Mouse (Mus musculus) CH12.LX (cell line): ENCODE measurements around the gene Tcf7l1. TPM values are rescaled to one million over a fixed set of nuclear protein-coding genes. Genes with fewer than 3 reads are reported as not detected.

Experiments used
- DNase-seq: peaks from one replicate; pipeline ENCODE4 v3.0.0-alpha.2; 2013; ENCODE audit errors: extremely low read depth
- H3K27ac ChIP-seq: 2 replicates; pipeline ENCODE4 v1.5.1; 2012; ENCODE audit warnings: low read depth, mild to moderate bottlenecking, control low read depth, moderate library complexity; ENCODE audit not compliant: insufficient read depth
- H3K27me3 ChIP-seq: replicated peaks from 2 replicates; pipeline ENCODE3; 2012; ENCODE audit warnings: inconsistent platforms
- H3K36me3 ChIP-seq, 2 experiments: replicated peaks in 1 of 2; 2 replicates each; pipeline versions ENCODE3 to v1.6.1; 2012; ENCODE audit warnings: inconsistent platforms in 1 of 2, low read length in 1 of 2, mild to moderate bottlenecking in 1 of 2, mixed read lengths in 1 of 2, moderate library complexity in 1 of 2; ENCODE audit not compliant: control insufficient read depth in 1 of 2, insufficient read depth in 1 of 2
- H3K4me1 ChIP-seq, 2 experiments: 2 replicates each; pipeline ENCODE4 v1.6.1; 2012; ENCODE audit warnings: inconsistent platforms in 1 of 2, moderate library complexity in 1 of 2; ENCODE audit not compliant: insufficient read depth in 2 of 2, control insufficient read depth in 1 of 2
- H3K4me2 ChIP-seq: 2 replicates; pipeline ENCODE4 v1.6.1; 2012; ENCODE audit warnings: low read depth, mild to moderate bottlenecking, control low read depth; ENCODE audit not compliant: poor library complexity, insufficient read depth, severe bottlenecking
- H3K4me3 ChIP-seq, 3 experiments: fragments of 150-350 bp in 1 of 3; sonication (generic) in 1 of 3; replicated peaks in 1 of 3; 2 replicates each; pipeline versions ENCODE3 to v1.5.1; 2011 to 2012; ENCODE audit warnings: low read depth in 2 of 3, low read length in 2 of 3, mild to moderate bottlenecking in 2 of 3, moderate library complexity in 2 of 3, control low read depth in 1 of 3, improper control_type of control experiment in 1 of 3, inconsistent platforms in 1 of 3, mixed read lengths in 1 of 3; ENCODE audit not compliant: poor library complexity in 1 of 3
- H3K79me2 ChIP-seq: replicated peaks from 2 replicates; pipeline ENCODE4 v1.6.1; 2012; ENCODE audit warnings: mild to moderate bottlenecking, moderate library complexity; ENCODE audit not compliant: control insufficient read depth, poor library complexity, insufficient read depth, severe bottlenecking; ENCODE audit errors: extremely low read depth
- H3K9ac ChIP-seq: 2 replicates; pipeline ENCODE4 v1.6.1; 2012; ENCODE audit warnings: low read depth, mild to moderate bottlenecking, control low read depth, moderate library complexity; ENCODE audit not compliant: insufficient read depth
- H3K9me3 ChIP-seq: replicated peaks from 2 replicates; pipeline ENCODE3; 2012; ENCODE audit warnings: low read length, inconsistent platforms, mixed read lengths
- BHLHE40 ChIP-seq: IDR thresholded peaks from 2 replicates; pipeline ENCODE4 v1.6.1; 2011; ENCODE audit warnings: mild to moderate bottlenecking, low read depth, low read length, improper control_type of control experiment
- CHD1 ChIP-seq: IDR thresholded peaks from 2 replicates; pipeline ENCODE4 v1.6.1; 2012; ENCODE audit warnings: low read depth, low read length, improper control_type of control experiment, inconsistent platforms
- E2F4 ChIP-seq: IDR thresholded peaks from 2 replicates; pipeline ENCODE4 v1.6.1; 2011; ENCODE audit warnings: low read depth, low read length, improper control_type of control experiment; ENCODE audit not compliant: insufficient replicate concordance
- ELF1 ChIP-seq: IDR thresholded peaks from 2 replicates; pipeline ENCODE4 v1.6.1; 2014; ENCODE audit warnings: low read depth, mild to moderate bottlenecking, inconsistent platforms, low read length, improper control_type of control experiment
- EP300 ChIP-seq: IDR thresholded peaks from 2 replicates; pipeline ENCODE4 v1.6.1; 2011; ENCODE audit warnings: low read length, improper control_type of control experiment
- ETS1 ChIP-seq: conservative IDR thresholded peaks from 2 replicates; pipeline ENCODE4 v1.6.1; 2012; ENCODE audit warnings: low read depth, mild to moderate bottlenecking, inconsistent platforms, low read length, improper control_type of control experiment, moderate library complexity
- GABPA ChIP-seq: IDR thresholded peaks from 2 replicates; pipeline ENCODE4 v1.6.1; 2012; ENCODE audit warnings: low read depth, low read length, improper control_type of control experiment, inconsistent platforms; ENCODE audit not compliant: insufficient replicate concordance
- HCFC1 ChIP-seq: IDR thresholded peaks from 2 replicates; pipeline ENCODE4 v1.6.1; 2012; ENCODE audit warnings: low read depth, mild to moderate bottlenecking, inconsistent platforms, low read length, improper control_type of control experiment
- IRF4 ChIP-seq: IDR thresholded peaks from 2 replicates; pipeline ENCODE4 v1.6.1; 2014; ENCODE audit warnings: low read depth, mild to moderate bottlenecking, inconsistent platforms, low read length, improper control_type of control experiment
- JUN ChIP-seq: IDR thresholded peaks from 2 replicates; pipeline ENCODE4 v1.6.1; 2011; ENCODE audit warnings: low read depth, mild to moderate bottlenecking, low read length, improper control_type of control experiment, moderate library complexity; ENCODE audit not compliant: insufficient read depth
- JUND ChIP-seq: conservative IDR thresholded peaks from 2 replicates; pipeline ENCODE4 v1.6.1; 2011; ENCODE audit warnings: low read depth, low read length, improper control_type of control experiment
- MYC ChIP-seq: IDR thresholded peaks from 2 replicates; pipeline ENCODE4 v1.6.1; 2011; ENCODE audit warnings: low read depth, mild to moderate bottlenecking, improper control_type of control experiment, low read length
- NRF1 ChIP-seq: IDR thresholded peaks from 2 replicates; pipeline ENCODE4 v1.6.1; 2014; ENCODE audit warnings: low read depth, mild to moderate bottlenecking, inconsistent platforms, low read length, improper control_type of control experiment, moderate library complexity
- SIN3A ChIP-seq: IDR thresholded peaks from 2 replicates; pipeline ENCODE4 v1.6.1; 2012; ENCODE audit warnings: low read length, improper control_type of control experiment, inconsistent platforms
- ZC3H11A ChIP-seq: IDR thresholded peaks from 2 replicates; pipeline ENCODE4 v1.6.1; 2012; ENCODE audit warnings: low read depth, mild to moderate bottlenecking, inconsistent platforms, low read length, improper control_type of control experiment
- ZNF384 ChIP-seq: IDR thresholded peaks from 2 replicates; pipeline ENCODE4 v1.6.1; 2012; ENCODE audit warnings: low read depth, low read length, improper control_type of control experiment, inconsistent platforms
- dilution Hi-C: fragments of 300-500 bp; cut with MboI; formaldehyde crosslinking; loops from 2 replicates; pipeline ENCODE4 v1.14.3; 2020; ENCODE audit warnings: low sequenced_read_pairs; ENCODE audit not compliant: extremely low pct_unique_long_range_greater_than_20kb, extremely low pct_ligation_motif_present
- in situ Hi-C: fragments of 300-500 bp; cut with MboI; formaldehyde crosslinking; loops from 3 replicates; pipeline ENCODE4 v1.14.3; 2019; ENCODE audit warnings: low sequenced_read_pairs, low pct_ligation_motif_present, low pct_unique_long_range_greater_than_20kb, mixed read lengths
- polyA plus RNA-seq: library from polyadenylated mRNA; unstranded; fragments of >175 nt; gene quantifications from 2 replicates; pipeline ENCODE4 v1.2.1, GENCODE M21; 2012; ENCODE audit warnings: low read depth; ENCODE audit not compliant: insufficient read length
- total RNA-seq, 2 experiments: library from RNA; depleted of rRNA; stranded (reverse); fragments of 300-350 nt in 1 of 2; fragments of >200 nt in 1 of 2; gene quantifications; 2 replicates each; pipeline ENCODE4 v1.2.3; 2012 to 2014

Gene Tcf7l1
- total and polyA plus RNA-seq, 3 experiments = 0.13 to 9.9 (median 0.47) TPM

- DNase-seq = no peak
- TF ChIP-seq E2F4 (no peak), IRF4 (no peak), NRF1 (no peak), ETS1 (no peak), EP300 (no peak), JUN (no peak), BHLHE40 (no peak), SIN3A (no peak), CHD1 (no peak), ZC3H11A (no peak), GABPA (no peak), ZNF384 (no peak), MYC (no peak), ELF1 (no peak), JUND (no peak)
- in situ Hi-C loops = no loop called here
- no peaks in the 10 kb centered on the region for H3K79me2 ChIP-seq
- H3K27me3 ChIP-seq = no peaks in the 10 kb centered on the region
- no peak overlapping the region for H3K4me3 ChIP-seq
- H3K4me1 ChIP-seq = peaks cover 0 to 11% of the 10 kb centered on the region in 2 experiments; a peak in 2 of 4 replicates
- no peak overlapping the region for H3K4me2 ChIP-seq
- H3K9ac ChIP-seq = no peak overlapping the region
- dilution Hi-C loops = no loop called here
- H3K27ac ChIP-seq = no peak overlapping the region
- no peaks in the 10 kb centered on the region for H3K36me3 ChIP-seq
- no peaks in the 10 kb centered on the region for H3K9me3 ChIP-seq
These were observed 55.7 kb downstream of the Tcf7l1 start for GRCm38 (mm10) chr6:72733375-72733774.

- Histone ChIP-seq H3K4me1 (peaks cover 0 to 11% of the 10 kb centered on the region in 2 experiments; a peak in 2 of 4 replicates), H3K9ac (no peak overlapping the region), H3K27ac (no peak overlapping the region)
- dilution Hi-C loops = no loop called here
- DNase-seq = no peak
- TF ChIP-seq ZNF384 (peak; percentile 73), HCFC1 (no peak)
- TF ChIP-seq, all 38 proteins: peak for 1
- Histone ChIP-seq H3K4me3 (no peak overlapping the region), H3K36me3 (no peaks in the 10 kb centered on the region), H3K27me3 (no peaks in the 10 kb centered on the region), H3K4me2 (no peak overlapping the region), H3K79me2 (no peaks in the 10 kb centered on the region), H3K9me3 (no peaks in the 10 kb centered on the region)
- in situ Hi-C loops = no loop called here
These were observed 56.9 kb downstream of the Tcf7l1 start for GRCm38 (mm10) chr6:72732109-72732508.
